Mouse (Mus musculus) cortical plate, adult 2 months (tissue): ENCODE results near the gene Cadm1. TPM values are rescaled to one million over a fixed set of nuclear protein-coding genes. Genes with fewer than 3 reads are reported as not detected.

Experiments
- H3K27ac ChIP-seq: fragments of 200-500 bp; 2 replicates; pipeline ENCODE4 v1.5.1; 2012; ENCODE audit warnings: low read length, control low read depth, inconsistent platforms; ENCODE audit not compliant: insufficient read depth
- H3K4me1 ChIP-seq: fragments of 200-500 bp; 2 replicates; pipeline ENCODE4 v1.6.1; 2011; ENCODE audit warnings: low read length; ENCODE audit not compliant: control insufficient read depth, insufficient read depth
- H3K4me3 ChIP-seq: fragments of 200-500 bp; 2 replicates; pipeline ENCODE4 v1.5.1; 2011; ENCODE audit warnings: mild to moderate bottlenecking, low read length, control low read depth; ENCODE audit not compliant: insufficient read depth
- CTCF ChIP-seq: fragments of 200-500 bp; IDR thresholded peaks from 2 replicates; pipeline ENCODE4 v1.5.1; 2011; ENCODE audit warnings: mild to moderate bottlenecking, control low read depth, low read length; ENCODE audit not compliant: insufficient read depth; ENCODE audit errors: extremely low read depth
- POLR2A ChIP-seq: fragments of 200-500 bp; IDR thresholded peaks from 2 replicates; pipeline ENCODE4 v1.6.1; 2011; ENCODE audit warnings: mild to moderate bottlenecking, low read length, control low read depth; ENCODE audit not compliant: insufficient read depth; ENCODE audit errors: extremely low read depth
- polyA plus RNA-seq: library from polyadenylated mRNA; depleted of rRNA; stranded (reverse); fragments of >200 nt; gene quantifications from 2 replicates; pipeline ENCODE4 v1.2.3, GENCODE M21; 2012

Gene Cadm1
- polyA plus RNA-seq, 1 experiment, result 104 TPM

DNA sequence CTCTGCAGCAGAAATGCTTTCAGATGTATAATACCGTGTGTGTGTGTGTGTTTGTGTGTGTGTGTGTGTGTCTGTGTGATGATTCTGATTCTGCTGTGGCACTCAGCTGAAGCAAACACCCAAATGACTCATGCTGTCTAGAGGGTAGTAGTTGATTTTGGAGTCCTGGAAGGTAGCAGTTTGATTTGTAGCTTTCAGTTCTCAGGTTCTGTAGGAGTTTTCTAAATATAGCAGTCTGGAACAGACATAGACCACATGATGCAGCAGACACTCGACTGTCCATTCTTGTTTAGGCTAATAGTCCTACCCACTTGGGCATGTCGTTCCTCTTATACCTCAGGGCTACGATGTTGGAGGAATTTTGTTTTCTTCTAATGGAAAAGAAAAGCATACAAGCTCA is 86.4 kb downstream of the Cadm1 start:
- TF ChIP-seq CTCF (no peak), POLR2A (no peak)
- H3K27ac ChIP-seq, result 0 out of 2 replicates have a peak overlapping the region, but pooled peaks have one; percentile 15
- peaks cover 6% of the 10 kb centered on the region; the same call in 1 of the 2 replicates for H3K4me1 ChIP-seq
- no peak overlapping the region for H3K4me3 ChIP-seq

DNA sequence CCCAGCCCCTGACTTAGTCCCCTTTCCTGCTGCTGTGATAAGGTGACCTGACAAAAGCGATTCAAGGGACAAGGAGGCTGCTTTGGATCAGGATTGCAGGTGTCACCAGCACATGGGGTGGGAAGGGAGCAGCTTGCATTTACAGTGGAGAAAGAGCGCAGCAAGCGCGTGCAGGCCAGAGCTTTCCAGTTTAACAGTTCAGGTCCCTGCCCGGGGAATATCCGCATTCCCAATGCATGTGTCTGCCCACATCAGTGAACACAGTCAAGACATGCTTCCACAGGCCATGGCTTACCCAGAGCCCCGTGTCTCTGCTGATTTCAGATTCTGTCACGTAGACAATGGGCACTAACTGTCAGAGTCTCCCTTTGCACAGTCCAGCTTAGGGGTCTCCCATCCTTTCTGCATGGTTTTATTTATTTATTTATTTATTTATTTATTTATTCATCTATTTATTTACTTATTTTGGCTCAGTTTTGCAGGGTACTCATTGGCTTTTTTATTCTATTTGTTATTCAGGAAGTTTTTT is 89.6 kb downstream of the Cadm1 start:
- no peak overlapping the region for H3K4me3 ChIP-seq
- no peak for TF ChIP-seq CTCF
- TF ChIP-seq POLR2A, result no peak
- H3K4me1 ChIP-seq, result peaks cover 7% of the 10 kb centered on the region
- H3K27ac ChIP-seq, result no peak overlapping the region

- no peak for TF ChIP-seq CTCF
- no peak for TF ChIP-seq POLR2A
- no peak overlapping the region for H3K4me3 ChIP-seq
- 0 out of 2 replicates have a peak overlapping the region, but pooled peaks have one; percentile 4 for H3K27ac ChIP-seq
- peaks cover 11% of the 10 kb centered on the region for H3K4me1 ChIP-seq
Observed at GRCm38 (mm10) chr9:47623447-47624445, 93.8 kb downstream of the Cadm1 start.

GRCm38 (mm10) chr9:47624565-47625520 is 94.9 kb downstream of the Cadm1 start:
- Histone ChIP-seq H3K27ac (peak overlapping the region; percentile 70; the same call in 1 of the 2 replicates), H3K4me1 (peaks cover 11% of the 10 kb centered on the region), H3K4me3 (no peak overlapping the region)
- TF ChIP-seq CTCF (no peak), POLR2A (no peak)

DNA sequence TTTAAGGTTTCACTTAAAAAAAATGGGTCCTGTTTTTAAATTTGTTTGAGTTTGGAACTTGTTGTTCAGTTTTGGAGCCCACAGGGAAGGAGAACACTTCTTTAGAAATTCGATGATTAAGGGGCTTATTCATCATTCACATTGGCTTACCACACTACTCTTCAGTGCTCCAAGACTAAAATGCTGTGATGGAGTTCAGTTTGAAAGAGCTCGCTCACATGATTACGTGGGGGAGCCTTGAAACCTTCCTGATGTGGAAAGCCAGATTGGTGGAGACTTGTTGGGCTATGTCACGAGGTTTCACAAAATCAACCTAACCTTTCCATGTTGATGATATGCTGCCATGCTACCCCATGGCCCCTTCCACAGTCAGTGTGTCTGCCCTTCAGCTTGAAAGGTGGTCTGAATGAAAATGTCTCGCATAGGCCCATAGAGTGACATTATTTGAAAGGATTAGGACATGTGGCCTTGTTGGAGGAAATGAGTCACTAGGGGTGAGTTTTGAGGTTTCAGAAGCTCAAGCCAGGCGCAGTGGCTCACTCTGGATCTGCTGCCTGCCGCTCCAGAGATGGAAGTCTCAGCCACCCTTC is 95.7 kb downstream of the Cadm1 start:
- H3K4me1 ChIP-seq, result peaks cover 11% of the 10 kb centered on the region
- no peak overlapping the region for H3K4me3 ChIP-seq
- H3K27ac ChIP-seq, result peak overlapping the region; percentile 18
- TF ChIP-seq POLR2A, result no peak
- no peak for TF ChIP-seq CTCF

DNA sequence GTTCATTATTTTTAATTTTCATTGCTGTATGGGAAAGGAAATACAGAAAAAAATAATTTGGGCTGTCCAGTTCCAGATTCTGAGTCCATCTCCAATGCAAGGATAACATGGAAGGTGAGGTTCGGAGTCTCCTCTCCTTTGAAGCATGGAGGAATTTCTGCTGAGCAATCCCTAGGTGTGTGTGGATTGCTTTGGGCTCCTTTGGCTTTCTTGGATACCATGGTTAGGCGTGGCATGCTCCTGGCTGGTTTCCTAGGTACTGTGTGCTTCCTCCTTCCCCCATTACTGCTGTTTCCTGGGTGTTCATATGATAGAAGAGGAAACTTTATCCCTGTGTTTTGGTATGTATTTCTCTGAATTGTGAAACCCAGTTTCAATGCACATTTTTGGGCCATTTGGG is 98.0 kb downstream of the Cadm1 start:
- Histone ChIP-seq H3K4me3 (no peak overlapping the region), H3K4me1 (peaks cover 14% of the 10 kb centered on the region), H3K27ac (no peak overlapping the region)
- no peak for TF ChIP-seq POLR2A
- TF ChIP-seq CTCF, result no peak

GRCm38 (mm10) chr9:47628550-47628949 is 98.6 kb downstream of the Cadm1 start:
- Histone ChIP-seq H3K27ac (no peak overlapping the region), H3K4me3 (no peak overlapping the region), H3K4me1 (peaks cover 14% of the 10 kb centered on the region)
- no peak for TF ChIP-seq CTCF
- no peak for TF ChIP-seq POLR2A

GRCm38 (mm10) chr9:47634695-47635094 is 104.7 kb downstream of the Cadm1 start:
- Histone ChIP-seq H3K4me1 (peaks cover 18% of the 10 kb centered on the region), H3K4me3 (no peak overlapping the region), H3K27ac (no peak overlapping the region)
- TF ChIP-seq POLR2A, result no peak
- no peak for TF ChIP-seq CTCF

GRCm38 (mm10) chr9:47642663-47643062 is 112.7 kb downstream of the Cadm1 start:
- TF ChIP-seq POLR2A (no peak), CTCF (no peak)
- no peak overlapping the region for H3K4me3 ChIP-seq
- no peak overlapping the region for H3K27ac ChIP-seq
- peaks cover 1% of the 10 kb centered on the region for H3K4me1 ChIP-seq
